7 mouse cellular contexts compared by ENCODE assay signal in the genomic region with DNA sequence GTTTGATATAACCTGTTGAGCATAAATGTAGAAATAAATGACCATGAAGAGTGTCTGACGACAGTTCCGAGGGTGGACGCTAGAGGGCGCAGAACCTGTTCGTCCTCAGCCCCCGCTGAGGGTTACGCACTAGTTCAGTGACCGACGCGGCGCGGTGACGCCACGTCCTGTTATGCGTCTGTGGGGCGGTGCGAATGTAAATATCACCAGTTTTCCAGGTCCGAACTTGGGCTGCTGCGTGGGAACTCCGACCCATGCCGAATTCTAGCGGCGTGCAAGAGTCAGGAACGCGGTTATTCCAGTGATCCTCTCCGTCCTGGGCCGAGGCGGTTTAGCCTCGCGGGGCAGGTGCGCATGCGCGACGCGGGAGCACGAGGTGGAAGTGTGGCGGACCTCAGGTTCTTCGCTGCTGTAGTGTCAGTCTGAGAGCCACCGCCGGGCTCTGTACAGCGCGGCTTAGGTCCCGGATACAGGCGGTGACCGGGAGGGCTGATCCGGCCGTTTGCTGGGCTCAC. TPM values are rescaled to one million over a fixed set of nuclear protein-coding genes. Genes with fewer than 3 reads are reported as not detected.
DNase-seq lines count a peak whose midpoint lies in the region; ATAC-seq lines count a peak whose summit lies in the region.

Gene Rpp14 (plus strand): TSS at position 203 of the 515 bp plus-strand sequence.

- H3K4me3 ChIP-seq in intestine, embryonic 15.5 days (replicated peaks), result peak within 1 kb of the TSS; percentile 70
- peak within 1 kb of the TSS; percentile 79 for H3K4me3 ChIP-seq in midbrain, embryonic 10.5 days

- no peaks in the 10 kb centered on the region for H3K9me3 ChIP-seq in intestine, embryonic 15.5 days
- H3K9me3 ChIP-seq in midbrain, embryonic 10.5 days (replicated peaks), result no peaks in the 10 kb centered on the region

- no peaks in the 10 kb centered on the region for H3K27me3 ChIP-seq in intestine, embryonic 15.5 days (replicated peaks)
- no peaks in the 10 kb centered on the region for H3K27me3 ChIP-seq in midbrain, embryonic 10.5 days (ENCODE audit: low read depth, poor library complexity, severe bottlenecking)

- H3K4me1 ChIP-seq in intestine, embryonic 15.5 days (replicated peaks), result 0 out of 2 replicates have a peak, but pooled peaks cover 3% of the 10 kb centered on the region
- peaks cover 18% of the 10 kb centered on the region for H3K4me1 ChIP-seq in midbrain, embryonic 10.5 days

- H3K27ac ChIP-seq in intestine, embryonic 15.5 days, result peak within 1 kb of the TSS; percentile 96
- H3K27ac ChIP-seq in midbrain, embryonic 10.5 days (replicated peaks), result peak within 1 kb of the TSS; percentile 95

- peak; percentile 95 to 99 for DNase-seq in adrenal gland, adult (ENCODE audit: inconsistent age in 2 of 2, low spot score in 1 of 2)
- peak; percentile 99 for DNase-seq in embryo, embryonic 10.5 days (ENCODE audit: low spot score)
- DNase-seq in gastrocnemius, postnatal 25 days, result peak; percentile 89
- peak; percentile 97 for DNase-seq in left cerebral cortex, postnatal 25 days (ENCODE audit: low spot score in 2 of 2)
- DNase-seq in midbrain, embryonic 10.5 days (ENCODE audit: low spot score), result peak; percentile 93
- peak; percentile 99 for DNase-seq in right cerebral cortex, postnatal 4 days

- 0 out of 2 replicates have a peak, but pooled peaks cover 4% of the 10 kb centered on the region for H3K36me3 ChIP-seq in intestine, embryonic 15.5 days
- peaks cover 16% of the 10 kb centered on the region for H3K36me3 ChIP-seq in midbrain, embryonic 10.5 days

- ATAC-seq in intestine, embryonic 15.5 days, result peak; percentile 98

- WGBS in intestine, embryonic 15.5 days, result under 1% methylated on average over 47 of the region's 47 CpGs
- WGBS in midbrain, embryonic 10.5 days, result under 1% methylated on average over 47 of the region's 47 CpGs

- peak within 1 kb of the TSS; percentile 76 for H3K9ac ChIP-seq in intestine, embryonic 15.5 days

- intact Hi-C loops in left cerebral cortex, postnatal 25 days (cut with DNase I), result loop anchor here (1.0 kb wide), 1 partner anchor 18 kb away; no protein-coding TSS in a partner anchor

- H3K4me2 ChIP-seq in intestine, embryonic 15.5 days (replicated peaks), result peak within 1 kb of the TSS; percentile 71

RNA-seq across cellular contexts. Expression of gene Rpp14, which starts in this region (rescaled TPM):
- total RNA-seq in gastrocnemius, postnatal 25 days (2021), result 10 to 100 TPM; 22.8 to 24.6 TPM
- 52.1 and 53.7 TPM in 2 replicates for polyA plus RNA-seq in intestine, embryonic 15.5 days (2015; fragmentation: Nextera tagmentation; extraction: Ambion mirVana)
- total RNA-seq in left cerebral cortex, postnatal 25 days (2021), result 10 to 100 TPM; 33.3 to 33.8 TPM
- 57.5 and 60.1 TPM in 2 replicates for polyA plus RNA-seq in midbrain, embryonic 10.5 days (2016; fragmentation: Nextera tagmentation; extraction: Ambion mirVana)

Comparison
In these comparisons a context has a peak if more than half of its experiments do, and no peak if none do; other contexts are left out.
1. Peak in every context shown above with its lines: DNase-seq, ATAC-seq, H3K4me3 ChIP-seq and H3K27ac ChIP-seq.